Mouse (Mus musculus) thymus, adult 18-20 months (tissue): ENCODE results near the gene Sapcd1.

Source experiments
- DNase-seq, 2 experiments: peaks; one replicate each; pipeline ENCODE4 v3.0.0; 2022; ENCODE audit warnings: mixed read lengths in 2 of 2

Gene Sapcd1

DNA sequence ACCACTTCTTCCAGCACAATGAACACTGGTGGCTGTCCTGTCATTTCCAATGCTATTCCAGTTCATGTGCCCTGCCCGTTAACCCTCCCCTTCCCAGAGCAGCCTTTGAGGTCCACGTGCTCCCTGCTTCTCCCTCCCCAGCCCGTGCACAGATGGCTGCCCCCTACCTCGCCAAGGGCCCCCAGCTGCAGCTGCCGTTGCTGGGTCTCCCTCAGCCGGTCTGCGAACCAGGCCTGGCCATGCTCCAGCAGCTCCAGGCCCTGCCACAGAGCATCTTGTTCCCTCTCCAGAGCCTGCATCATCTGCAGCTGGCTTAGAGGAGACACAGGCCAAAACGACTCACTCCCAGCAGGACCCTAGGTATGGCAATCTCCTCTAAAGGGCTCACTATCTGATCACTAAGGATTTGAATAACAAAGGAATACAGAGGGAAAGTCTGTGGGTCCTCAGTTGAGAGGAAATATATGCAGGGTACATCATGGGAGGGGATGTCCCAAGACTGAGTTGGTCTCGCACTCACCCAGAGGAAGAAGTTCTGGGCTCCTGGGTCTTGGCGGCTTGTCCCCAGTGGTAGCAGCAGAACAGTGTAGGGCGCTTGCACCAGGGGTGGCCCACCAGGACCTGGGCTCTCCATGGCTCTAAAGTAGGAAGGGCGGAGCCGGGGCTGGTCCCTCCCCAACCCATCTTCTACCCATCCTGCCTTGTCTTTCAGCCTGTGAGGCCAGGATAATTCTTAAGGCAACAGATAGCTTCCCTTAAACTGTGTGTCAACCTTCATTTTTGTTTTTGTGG is at the start of gene Sapcd1:
TSS of gene Sapcd1 (minus strand) at position 740 of the 792 bp plus-strand sequence.
- DNase-seq = peak in 1 of 2 experiments; percentile 9

DNA sequence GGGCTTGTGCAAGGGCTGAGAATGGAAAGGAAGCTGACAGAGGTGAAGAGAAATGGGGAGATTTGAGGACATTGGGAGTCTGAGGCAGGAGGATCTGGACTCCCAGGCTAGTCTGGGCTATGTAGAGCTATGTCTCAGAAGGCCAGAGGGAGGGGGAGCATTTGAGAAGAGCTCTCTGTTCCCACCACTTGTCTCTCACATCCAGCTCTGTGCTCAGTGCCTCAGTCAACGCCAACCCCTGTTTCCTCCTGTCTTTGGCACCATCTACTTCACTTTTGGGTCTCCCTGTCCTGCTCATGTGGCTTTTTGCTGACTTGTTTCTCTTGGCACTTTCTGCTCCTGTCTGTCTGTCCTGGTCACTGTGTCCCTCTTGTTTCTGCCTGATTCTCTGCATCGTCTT is 49.5 kb upstream of the Sapcd1 start:
- no peak for DNase-seq

DNA sequence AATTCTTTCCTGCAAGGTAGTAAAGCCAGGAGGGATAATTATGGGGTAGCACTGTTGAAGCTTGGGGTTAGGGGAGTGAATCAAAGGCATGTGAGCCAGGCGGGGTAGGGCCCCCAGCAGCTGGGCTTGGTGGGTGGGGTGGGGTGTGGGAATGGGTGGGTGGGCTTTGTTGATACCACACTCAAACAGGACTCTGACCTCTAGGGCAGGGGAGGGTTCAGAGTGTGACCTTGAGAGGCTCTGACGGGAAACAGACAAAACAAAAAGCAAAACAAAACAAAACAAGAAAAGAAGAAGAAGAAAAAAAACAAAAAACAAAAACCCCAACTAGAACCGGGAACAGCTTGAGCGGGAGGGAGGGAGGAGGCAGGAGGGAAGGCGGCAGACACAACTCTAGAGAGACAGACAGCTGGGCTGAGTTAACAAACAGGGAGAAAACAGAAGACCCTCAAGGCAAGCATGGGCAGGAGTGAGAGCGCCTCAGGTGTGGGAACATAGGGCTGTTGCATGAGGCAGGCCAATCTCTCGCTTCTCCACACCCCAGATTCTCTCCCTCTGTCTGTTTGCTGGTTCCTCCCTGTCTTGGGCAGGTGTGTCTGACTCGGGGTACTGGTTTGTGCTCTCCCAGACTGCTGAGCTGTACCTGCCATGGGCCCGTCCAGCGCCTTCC is 48.8 kb upstream of the Sapcd1 start, which contains the start of gene Ly6g6e:
TSS of gene Ly6g6e (plus strand) at position 396 of the 670 bp plus-strand sequence.
- DNase-seq = no peak

GRCm38 (mm10) chr17:35074097-35074496 is 46.3 kb upstream of the Sapcd1 start:
- DNase-seq = peak; percentile 27 to 32

DNA sequence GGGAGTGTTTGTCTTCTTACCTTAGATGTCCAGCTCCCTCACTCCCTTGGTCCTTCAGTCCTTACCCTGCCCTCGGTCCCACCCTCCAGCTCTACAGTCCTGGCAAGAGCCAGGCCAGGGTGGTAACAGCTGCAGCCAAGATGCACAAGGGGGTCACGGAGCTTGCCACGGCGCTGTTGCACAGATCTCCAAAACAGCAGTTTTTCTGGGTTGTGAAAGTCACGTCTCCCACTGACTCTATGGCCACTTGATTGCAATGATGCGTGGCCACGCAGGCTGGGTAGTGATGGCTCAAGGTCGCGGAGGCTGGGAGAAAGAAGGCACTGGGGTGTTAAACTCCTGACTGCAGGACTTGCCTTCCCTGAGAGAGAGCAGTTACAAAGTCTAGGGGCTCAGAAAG is 43.6 kb upstream of the Sapcd1 start:
- no peak for DNase-seq

DNA sequence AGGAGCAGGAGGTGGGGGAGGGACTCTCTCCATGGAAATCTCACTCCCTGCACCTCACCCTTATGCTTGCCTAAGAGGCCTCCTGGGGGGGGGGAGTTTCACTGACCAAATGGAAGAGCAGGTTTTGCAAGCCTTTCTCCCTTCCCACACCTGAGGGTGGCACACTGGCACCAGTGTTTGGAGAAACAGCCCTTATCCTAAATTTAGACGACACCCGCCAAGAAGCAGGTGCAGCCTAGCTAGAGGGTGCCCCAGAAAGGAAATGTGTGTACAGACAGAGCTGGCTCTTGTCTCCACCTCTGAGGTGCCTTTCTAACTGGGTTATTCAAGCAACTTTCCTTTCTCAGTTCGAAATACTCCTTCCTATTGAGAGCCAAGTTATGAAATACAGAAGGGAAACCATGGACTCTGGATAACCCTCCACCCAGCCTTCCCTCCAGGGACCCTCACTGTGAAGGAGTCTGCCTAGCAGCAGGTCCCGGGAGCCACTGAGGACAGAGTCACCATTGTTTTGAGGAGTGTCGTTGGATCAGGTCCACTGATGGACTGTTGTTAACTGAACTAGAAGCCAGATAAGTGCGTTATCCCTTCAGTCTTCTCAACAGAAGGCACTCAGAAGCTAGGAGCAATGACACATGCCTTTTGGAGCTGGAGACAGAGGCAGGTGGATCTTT is 42.9 kb upstream of the Sapcd1 start:
- DNase-seq = peak; percentile 51 to 62

- DNase-seq = no peak
Measured at GRCm38 (mm10) chr17:35068213-35068914, 40.5 kb upstream of the Sapcd1 start.

DNA sequence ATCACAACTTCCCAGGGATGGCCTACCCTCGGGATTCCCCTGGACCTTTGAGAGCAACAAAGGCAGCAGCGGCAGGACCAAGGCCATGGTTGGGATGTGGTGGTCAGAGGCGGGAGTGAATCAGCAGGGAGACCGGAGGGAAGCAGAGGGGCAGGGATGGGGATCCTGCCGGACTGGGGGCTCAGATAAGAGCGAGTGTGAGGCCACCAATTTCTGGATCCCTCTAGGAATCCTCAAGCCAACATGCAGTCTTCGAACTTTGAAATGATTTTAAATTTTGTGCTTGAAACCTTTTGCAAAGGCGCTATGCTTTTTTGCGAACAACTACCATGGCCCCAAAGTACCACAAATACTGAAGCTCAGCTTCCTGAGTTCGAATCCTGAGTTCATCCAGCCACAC is 38.3 kb upstream of the Sapcd1 start, which contains the start of gene Mpig6b:
TSS of gene Mpig6b (minus strand) at position 101 of the 400 bp plus-strand sequence.
- no peak for DNase-seq

- DNase-seq = no peak
Measured at GRCm38 (mm10) chr17:35064951-35065947, 37.4 kb upstream of the Sapcd1 start, which contains the start of gene Ly6g6c. TSS of gene Ly6g6c (plus strand) at chr17:35065388.

- DNase-seq = no peak
Measured at GRCm38 (mm10) chr17:35064378-35064877, 36.6 kb upstream of the Sapcd1 start.

DNA sequence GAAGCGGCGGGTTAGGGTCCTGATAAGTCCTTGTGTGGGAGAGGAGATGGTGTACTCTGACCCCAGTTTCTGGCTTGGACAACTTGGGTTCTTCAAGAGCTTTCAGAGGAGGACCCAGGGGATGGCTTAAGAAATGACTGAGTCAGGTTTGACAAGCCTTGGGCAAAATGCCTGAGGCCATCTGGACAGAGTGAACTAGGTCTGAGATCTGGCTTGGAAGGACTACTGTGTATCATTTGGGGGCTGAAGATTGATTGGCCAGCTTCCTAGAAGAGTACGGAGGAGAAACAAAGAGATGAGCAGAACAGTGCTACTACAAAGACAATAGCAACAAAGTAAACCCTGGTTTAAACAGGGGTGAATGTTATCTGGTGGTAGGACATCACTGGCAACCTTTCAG is 35.6 kb upstream of the Sapcd1 start:
- DNase-seq = no peak

DNA sequence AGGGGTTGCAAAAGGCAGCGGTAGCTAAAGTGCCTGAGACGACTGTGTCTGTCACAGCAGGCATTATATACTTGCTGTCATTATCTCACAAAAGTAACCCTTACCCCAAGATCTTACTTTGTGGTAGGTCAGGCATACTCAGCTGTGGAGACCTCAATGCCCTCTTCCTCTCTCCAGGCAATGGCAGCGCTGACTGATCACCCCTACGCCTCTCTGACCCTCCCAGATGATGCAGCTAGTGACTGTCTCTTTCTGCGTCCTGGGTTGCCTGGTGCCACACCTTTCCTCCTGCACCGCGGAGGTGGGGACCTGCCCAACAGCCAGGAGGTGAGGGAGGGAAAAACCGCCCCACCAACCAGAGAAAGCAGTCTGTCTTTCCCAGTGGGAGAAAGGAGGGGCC is 33.5 kb upstream of the Sapcd1 start:
- DNase-seq = no peak

DNA sequence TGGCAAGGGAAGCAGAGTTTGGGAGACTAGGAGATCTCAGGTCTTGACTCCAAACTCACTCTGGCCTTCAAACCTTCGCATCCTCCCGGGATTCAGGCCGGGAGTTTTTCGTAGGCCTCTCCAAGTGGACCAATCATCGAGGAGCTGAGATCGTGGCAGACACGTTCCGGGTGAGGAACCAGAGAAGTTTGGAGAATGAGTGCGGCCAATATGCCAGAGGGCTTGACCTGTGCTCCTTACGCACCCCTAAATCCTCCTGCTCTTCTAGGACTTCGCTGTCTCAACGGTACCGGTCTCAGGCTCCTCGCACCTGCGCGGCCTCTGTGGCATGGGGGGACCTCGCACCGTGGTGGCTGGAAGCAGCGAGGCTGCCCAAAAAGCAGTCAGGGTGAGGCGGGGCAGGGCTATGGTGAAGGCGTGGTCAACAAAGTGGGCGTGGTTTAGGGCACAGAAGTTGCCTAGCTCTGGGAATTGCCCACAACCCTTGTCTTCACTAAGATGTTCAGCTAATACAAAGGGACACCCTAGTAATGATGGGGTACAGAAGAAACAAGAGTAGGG is 33.0 kb upstream of the Sapcd1 start:
- no peak for DNase-seq

DNA sequence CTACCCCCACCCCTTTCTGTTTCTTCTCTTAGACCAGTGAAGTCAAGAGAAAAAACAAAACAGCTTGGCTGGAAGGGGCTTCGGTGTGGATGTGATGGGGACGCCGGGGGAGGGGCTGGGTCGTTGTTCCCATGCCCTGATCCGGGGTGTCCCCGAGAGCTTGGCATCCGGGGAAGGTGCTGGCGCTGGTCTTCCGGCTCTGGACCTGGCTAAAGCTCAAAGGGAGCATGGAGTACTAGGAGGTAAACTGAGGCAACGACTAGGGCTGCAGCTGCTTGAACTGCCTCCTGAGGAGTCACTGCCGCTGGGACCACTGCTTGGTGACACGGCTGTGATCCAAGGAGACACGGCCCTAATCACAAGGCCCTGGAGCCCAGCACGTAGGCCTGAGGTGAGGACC is 32.3 kb upstream of the Sapcd1 start:
- peak in 1 of 2 experiments; percentile 25 for DNase-seq

- peak; percentile 77 to 81 for DNase-seq
Measured at GRCm38 (mm10) chr17:35058911-35059892, 31.4 kb upstream of the Sapcd1 start, which contains the start of gene Ddah2. TSS of gene Ddah2 (plus strand) at chr17:35059035.

DNA sequence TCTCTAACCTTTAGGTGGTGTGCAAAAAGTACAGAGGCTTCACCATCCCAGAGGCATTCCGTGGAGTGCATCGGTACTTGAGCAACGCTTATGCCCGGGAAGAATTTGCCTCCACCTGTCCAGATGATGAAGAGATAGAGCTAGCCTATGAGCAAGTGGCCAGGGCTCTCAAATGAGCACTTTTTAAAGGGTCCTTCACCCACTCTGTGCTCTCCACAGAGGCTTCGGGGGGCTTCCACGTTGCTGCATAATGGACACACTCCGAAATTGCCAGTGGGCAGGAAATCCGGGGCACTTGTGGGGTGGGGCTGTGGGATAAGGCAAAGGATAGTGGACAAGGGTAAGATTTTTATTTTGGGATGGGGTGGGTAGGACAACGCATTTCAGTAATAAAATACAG is 30.5 kb upstream of the Sapcd1 start:
- DNase-seq = no peak

DNA sequence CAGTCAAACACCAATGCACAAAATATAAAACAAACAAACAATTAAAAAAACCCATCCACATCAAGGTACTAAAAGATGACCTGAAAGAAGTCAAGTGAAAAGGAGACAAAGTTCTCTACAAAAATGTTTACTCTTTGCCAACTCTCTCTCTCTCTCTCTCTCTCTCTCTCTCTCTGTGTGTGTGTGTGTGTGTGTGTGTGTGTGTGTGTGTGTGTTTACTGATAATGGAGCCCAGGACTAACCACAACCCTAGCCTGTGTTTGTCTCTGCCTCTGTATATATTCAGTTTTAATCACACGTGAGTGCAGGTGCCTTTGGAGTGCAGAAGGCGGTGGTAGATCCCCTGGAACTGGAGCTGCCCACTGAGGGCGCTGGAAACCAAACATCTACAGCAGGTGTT is 29.3 kb upstream of the Sapcd1 start:
- DNase-seq = no peak

GRCm38 (mm10) chr17:35055691-35056495 is 28.1 kb upstream of the Sapcd1 start:
- no peak for DNase-seq
